Mouse (Mus musculus): Measurements from ENCODE around the gene Rbm38.

- TF ChIP-seq POLR2A (IDR thresholded peaks at IDR 0.05; ENCODE audit: low read depth, low read length) (no peak), CTCF (IDR thresholded peaks at IDR 0.05; ENCODE audit: extremely low read depth, insufficient read length, insufficient replicate concordance, low read depth, low read length) (no peak)
Observed at GRCm38 (mm10) chr2:173079766-173080549, 59.7 kb downstream of the Rbm38 start.
